ENCODE assay signal across 13 mouse cellular contexts in genomic region chr7:96474560-96475089, GRCm38 (mm10).
DNase-seq lines count a peak whose midpoint lies in the region; ATAC-seq and TF ChIP-seq lines count a peak whose summit lies in the region.
"Had no signal": no experiment of that assay in that cellular context is flagged by ENCODE, and none has a peak within 500 bp of the region (broad histone marks: within the 10 kb centered on the region; RNA-seq: fewer than 3 reads in every experiment).

No protein-coding gene starts in this region.

- no peak overlapping the region for H3K4me3 ChIP-seq in hindbrain, embryonic 15.5 days
- H3K4me3 ChIP-seq in hindbrain, embryonic 10.5 days = no peak overlapping the region
- no peak overlapping the region for H3K4me3 ChIP-seq in forebrain, postnatal 0 days (ENCODE audit: low read depth, low read length)
- H3K4me3 ChIP-seq in intestine, embryonic 15.5 days (replicated peaks) = no peak overlapping the region
- H3K4me3 ChIP-seq: erythroblast, embryonic 14.5 days; lung, embryonic 15.5 days had no signal

- DNase-seq in hindbrain, embryonic 10.5 days (ENCODE audit: low spot score) = no peak
- DNase-seq in forebrain, postnatal 0 days = peak; percentile 93
- DNase-seq in left cerebral cortex, adult 18-20 months (ENCODE audit: low spot score in 2 of 2) = peak; percentile 84 to 88
- DNase-seq in right cerebral cortex, postnatal 36 days (ENCODE audit: low spot score in 2 of 2) = peak; percentile 89 to 94
- DNase-seq in kidney, adult 9 months = no peak
- no peak for DNase-seq in lung, adult 18-20 months
- DNase-seq: adrenal gland, postnatal 14 days; kidney, adult 18-20 months had no signal

- ATAC-seq in hindbrain, embryonic 15.5 days (ENCODE audit: low FRiP score, low read depth) = peak; percentile 78
- peak; percentile 95 for ATAC-seq in forebrain, postnatal 0 days
- no peak for ATAC-seq in intestine, embryonic 15.5 days

- no peak overlapping the region for H3K27ac ChIP-seq in hindbrain, embryonic 15.5 days (replicated peaks)
- H3K27ac ChIP-seq in hindbrain, embryonic 10.5 days = no peak overlapping the region
- H3K27ac ChIP-seq in forebrain, postnatal 0 days (ENCODE audit: low read depth, low read length) = peak overlapping the region; percentile 58
- H3K27ac ChIP-seq in intestine, embryonic 15.5 days = no peak overlapping the region
- H3K27ac ChIP-seq: lung, embryonic 15.5 days had no signal

- H3K27me3 ChIP-seq in hindbrain, embryonic 15.5 days = no peaks in the 10 kb centered on the region
- no peaks in the 10 kb centered on the region for H3K27me3 ChIP-seq in hindbrain, embryonic 10.5 days (ENCODE audit: insufficient read depth, poor library complexity, severe bottlenecking)
- H3K27me3 ChIP-seq in forebrain, postnatal 0 days (ENCODE audit: insufficient read depth, low read length) = no peaks in the 10 kb centered on the region
- no peaks in the 10 kb centered on the region for H3K27me3 ChIP-seq in intestine, embryonic 15.5 days (replicated peaks)
- H3K27me3 ChIP-seq: CH12.LX; lung, embryonic 15.5 days had no signal

- no peak overlapping the region for H3K9ac ChIP-seq in hindbrain, embryonic 15.5 days
- H3K9ac ChIP-seq in forebrain, postnatal 0 days = no peak overlapping the region
- H3K9ac ChIP-seq in intestine, embryonic 15.5 days = no peak overlapping the region
- H3K9ac ChIP-seq: lung, embryonic 15.5 days had no signal

- H3K36me3 ChIP-seq in hindbrain, embryonic 15.5 days = no peaks in the 10 kb centered on the region
- no peaks in the 10 kb centered on the region for H3K36me3 ChIP-seq in hindbrain, embryonic 10.5 days
- no peaks in the 10 kb centered on the region for H3K36me3 ChIP-seq in forebrain, postnatal 0 days (ENCODE audit: insufficient read depth)
- H3K36me3 ChIP-seq in intestine, embryonic 15.5 days = no peaks in the 10 kb centered on the region
- H3K36me3 ChIP-seq: lung, embryonic 15.5 days had no signal

- 63% methylated on average over 11 of the region's 11 CpGs for WGBS in hindbrain, embryonic 15.5 days
- WGBS in hindbrain, embryonic 10.5 days = 91% methylated on average over 11 of the region's 11 CpGs
- WGBS in forebrain, postnatal 0 days = 40% methylated on average over 11 of the region's 11 CpGs
- 87% methylated on average over 11 of the region's 11 CpGs for WGBS in intestine, embryonic 15.5 days

- H3K4me2 ChIP-seq in hindbrain, embryonic 15.5 days = 0 out of 2 replicates have a peak overlapping the region, but pooled peaks have one; percentile 4
- no peak overlapping the region for H3K4me2 ChIP-seq in forebrain, postnatal 0 days (ENCODE audit: low read depth)
- no peak overlapping the region for H3K4me2 ChIP-seq in intestine, embryonic 15.5 days (replicated peaks)
- H3K4me2 ChIP-seq: lung, embryonic 15.5 days had no signal

- TF ChIP-seq CTCF in forebrain, postnatal 0 days (IDR thresholded peaks at IDR 0.05; ENCODE audit: low read depth) = no peak

- no peaks in the 10 kb centered on the region for H3K9me3 ChIP-seq in hindbrain, embryonic 15.5 days
- H3K9me3 ChIP-seq in hindbrain, embryonic 10.5 days = no peaks in the 10 kb centered on the region
- H3K9me3 ChIP-seq in forebrain, postnatal 0 days (ENCODE audit: low read length) = 0 out of 2 replicates have a peak, but pooled peaks cover 4% of the 10 kb centered on the region
- H3K9me3 ChIP-seq in intestine, embryonic 15.5 days = no peaks in the 10 kb centered on the region
- H3K9me3 ChIP-seq: lung, embryonic 15.5 days had no signal

- peaks cover 10% of the 10 kb centered on the region; the same call in 1 of the 2 replicates for H3K4me1 ChIP-seq in hindbrain, embryonic 15.5 days (replicated peaks)
- no peaks in the 10 kb centered on the region for H3K4me1 ChIP-seq in hindbrain, embryonic 10.5 days (replicated peaks)
- peaks cover 5% of the 10 kb centered on the region; the same call in 1 of the 2 replicates for H3K4me1 ChIP-seq in forebrain, postnatal 0 days (ENCODE audit: insufficient read depth)
- H3K4me1 ChIP-seq in intestine, embryonic 15.5 days (replicated peaks) = no peaks in the 10 kb centered on the region
- H3K4me1 ChIP-seq: lung, embryonic 15.5 days had no signal

Comparison
In these comparisons a context has a peak if more than half of its experiments do, and no peak if none do; other contexts are left out.
1. DNase-seq: peak in forebrain, postnatal 0 days (single experiment), left cerebral cortex, adult 18-20 months (2 of 2) and right cerebral cortex, postnatal 36 days (2 of 2); none in hindbrain, embryonic 10.5 days (single experiment), kidney, adult 9 months (single experiment) and lung, adult 18-20 months (0 of 2).